Mouse (Mus musculus) embryonic facial prominence, embryonic 14.5 days (tissue): ENCODE measurements around the gene Catsperz. TPM values are rescaled to one million over a fixed set of nuclear protein-coding genes. Genes with fewer than 3 reads are reported as not detected.
A peak's percentile ranks its signal among the peaks of the same experiment; 100 is the strongest.
"Not testable (repeated sequence)": the region's sequence is repeated elsewhere in the genome, so short reads cannot be mapped to it uniquely, and the experiment has no call there.

ENCODE experiments used
- ATAC-seq: fragments of 200-750 bp; cut with Nextera tagmentation; 2 replicates; pipeline ENCODE4 v1.8.0; 2017; ENCODE audit warnings: low read depth, moderate number of reproducible peaks, moderate TSS enrichment
- DNase-seq: peaks from one replicate; pipeline ENCODE4 v3.0.0-alpha.2; 2015; ENCODE audit warnings: low spot score
- H3K27ac ChIP-seq: fragments of 300-500 bp; sonication (generic); replicated peaks from 2 replicates; pipeline ENCODE4 v1.5.1; 2014; ENCODE audit warnings: low read depth, mild to moderate bottlenecking, low read length, moderate library complexity
- H3K27me3 ChIP-seq: fragments of 300-500 bp; sonication (generic); replicated peaks from 2 replicates; pipeline ENCODE4 v1.6.1; 2014; ENCODE audit warnings: low read length; ENCODE audit not compliant: control insufficient read depth, insufficient read depth
- H3K36me3 ChIP-seq: fragments of 300-500 bp; sonication (generic); 2 replicates; pipeline ENCODE4 v1.6.1; 2014; ENCODE audit warnings: low read length, mixed read lengths; ENCODE audit not compliant: control insufficient read depth, insufficient read depth
- H3K4me1 ChIP-seq: fragments of 300-500 bp; sonication (generic); 2 replicates; pipeline ENCODE4 v1.6.1; 2014; ENCODE audit warnings: antibody characterized with exemption, low read length; ENCODE audit not compliant: control insufficient read depth, insufficient read depth
- H3K4me2 ChIP-seq: fragments of 300-500 bp; sonication (generic); 2 replicates; pipeline ENCODE4 v1.6.1; 2014; ENCODE audit warnings: low read depth, mild to moderate bottlenecking, low read length, moderate library complexity, mixed read lengths
- H3K4me3 ChIP-seq: fragments of 300-500 bp; sonication (generic); 2 replicates; pipeline ENCODE4 v1.5.1; 2014; ENCODE audit warnings: low read depth, mild to moderate bottlenecking, low read length
- H3K9ac ChIP-seq: fragments of 300-500 bp; sonication (generic); 2 replicates; pipeline ENCODE4 v1.6.1; 2014; ENCODE audit warnings: low read depth, mild to moderate bottlenecking, low read length, moderate library complexity, mixed read lengths
- H3K9me3 ChIP-seq: fragments of 300-500 bp; sonication (generic); 2 replicates; pipeline ENCODE4 v1.6.1; 2016; ENCODE audit warnings: low read length; ENCODE audit not compliant: control insufficient read depth
- WGBS: fragments of 180-500 bp; shearing (Covaris S2); extraction: QIAGEN DNeasy Blood & Tissue Kit; methylation state at CpG from one replicate; pipeline ENCODE4 v1.1.7; 2014; 5-methylcytosine and 5-hydroxymethylcytosine counted together
- polyA plus RNA-seq: library from polyadenylated mRNA; unstranded; fragments of >200 nt; fragmentation: Nextera tagmentation; extraction: Ambion mirVana; gene quantifications from 2 replicates; pipeline ENCODE4 v1.2.1, GENCODE M21; 2014

The Catsperz gene
- polyA plus RNA-seq, 1 experiment from 2014 or later, result 3.4 TPM

- Histone ChIP-seq H3K9me3 (0 out of 2 replicates have a peak, but pooled peaks cover 3% of the 10 kb centered on the region), H3K4me3 (no peak overlapping the region), H3K36me3 (no peaks in the 10 kb centered on the region), H3K27ac (no peak overlapping the region), H3K4me1 (no peaks in the 10 kb centered on the region), H3K27me3 (no peaks in the 10 kb centered on the region), H3K9ac (no peak overlapping the region), H3K4me2 (no peak overlapping the region)
- WGBS, result 87% methylated on average over 4 of the region's 4 CpGs
- DNase-seq (no peak), ATAC-seq (no peak)
Measured at GRCm38 (mm10) chr19:6899641-6900040, 25.5 kb downstream of the Catsperz start.

GRCm38 (mm10) chr19:6895608-6896305 lies 29.4 kb downstream of the Catsperz start:
- not testable (repeated sequence) for H3K9ac ChIP-seq, H3K27ac ChIP-seq, DNase-seq, H3K9me3 ChIP-seq, H3K4me1 ChIP-seq, H3K4me2 ChIP-seq, ATAC-seq, H3K27me3 ChIP-seq, H3K36me3 ChIP-seq, H3K4me3 ChIP-seq
- WGBS, result 86% methylated on average over 18 of the region's 18 CpGs

DNA sequence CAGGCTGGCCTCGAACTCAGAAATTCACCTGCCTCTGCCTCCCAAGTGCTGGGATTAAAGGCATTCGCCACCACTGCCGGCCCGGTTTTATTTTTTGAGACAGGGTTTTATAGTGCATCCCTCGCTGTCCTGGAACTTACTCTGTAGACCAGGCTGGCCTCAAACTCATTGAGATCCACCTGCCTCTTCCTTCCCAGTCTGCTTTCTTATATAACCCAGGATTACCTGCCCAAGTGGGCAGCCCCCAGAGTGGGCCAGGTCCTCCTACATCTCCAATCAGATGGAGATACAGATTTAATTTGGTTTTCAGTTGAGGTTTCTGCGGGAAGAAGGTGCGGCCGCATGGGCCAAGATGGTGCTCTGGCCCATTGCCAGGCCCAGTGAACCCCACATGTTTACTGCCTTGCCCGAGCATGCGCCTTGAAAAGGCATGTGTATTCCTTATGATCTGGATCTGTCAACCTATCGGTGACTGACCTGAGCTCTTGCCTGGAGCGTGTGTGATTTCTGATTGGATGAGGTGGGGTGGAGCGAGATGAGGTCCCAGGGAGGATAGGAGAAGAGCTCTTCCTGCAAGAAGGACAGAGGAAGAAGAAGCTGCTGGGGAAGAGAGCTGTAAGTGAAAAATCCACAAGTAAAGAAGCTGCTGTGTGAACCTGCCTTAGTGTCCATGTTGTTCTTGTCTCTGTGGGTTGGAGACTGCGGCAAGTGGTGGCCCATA lies 31.3 kb downstream of the Catsperz start:
- DNase-seq, result no peak
- Histone ChIP-seq H3K27ac (no peak overlapping the region), H3K4me2 (no peak overlapping the region), H3K9ac (no peak overlapping the region), H3K27me3 (no peaks in the 10 kb centered on the region), H3K9me3 (0 out of 2 replicates have a peak, but pooled peaks cover 3% of the 10 kb centered on the region), H3K4me1 (no peaks in the 10 kb centered on the region), H3K36me3 (no peaks in the 10 kb centered on the region), H3K4me3 (no peak overlapping the region)
- ATAC-seq, result no peak
- WGBS, result 90% methylated on average over 14 of the region's 14 CpGs

- Histone ChIP-seq H3K27me3 (no peaks in the 10 kb centered on the region), H3K9me3 (0 out of 2 replicates have a peak, but pooled peaks cover 3% of the 10 kb centered on the region), H3K36me3 (no peaks in the 10 kb centered on the region), H3K9ac (no peak overlapping the region), H3K4me1 (no peaks in the 10 kb centered on the region), H3K4me3 (no peak overlapping the region), H3K27ac (no peak overlapping the region), H3K4me2 (no peak overlapping the region)
- WGBS, result 55% methylated on average over 4 of the region's 4 CpGs
- DNase-seq (peak; percentile 26), ATAC-seq (no peak)
Measured at GRCm38 (mm10) chr19:6892512-6892911, 32.7 kb downstream of the Catsperz start.

GRCm38 (mm10) chr19:6877965-6878364 lies 47.2 kb downstream of the Catsperz start:
- no peak overlapping the region for H3K9ac ChIP-seq
- no peak overlapping the region for H3K4me2 ChIP-seq
- H3K9me3 ChIP-seq, result peaks cover 8% of the 10 kb centered on the region; the same call in 1 of the 2 replicates
- H3K36me3 ChIP-seq, result no peaks in the 10 kb centered on the region
- ATAC-seq, result no peak
- no peaks in the 10 kb centered on the region for H3K4me1 ChIP-seq
- H3K27ac ChIP-seq, result no peak overlapping the region
- no peaks in the 10 kb centered on the region for H3K27me3 ChIP-seq
- no peak for DNase-seq
- no peak overlapping the region for H3K4me3 ChIP-seq
- 91% methylated on average over 4 of the region's 4 CpGs for WGBS

DNA sequence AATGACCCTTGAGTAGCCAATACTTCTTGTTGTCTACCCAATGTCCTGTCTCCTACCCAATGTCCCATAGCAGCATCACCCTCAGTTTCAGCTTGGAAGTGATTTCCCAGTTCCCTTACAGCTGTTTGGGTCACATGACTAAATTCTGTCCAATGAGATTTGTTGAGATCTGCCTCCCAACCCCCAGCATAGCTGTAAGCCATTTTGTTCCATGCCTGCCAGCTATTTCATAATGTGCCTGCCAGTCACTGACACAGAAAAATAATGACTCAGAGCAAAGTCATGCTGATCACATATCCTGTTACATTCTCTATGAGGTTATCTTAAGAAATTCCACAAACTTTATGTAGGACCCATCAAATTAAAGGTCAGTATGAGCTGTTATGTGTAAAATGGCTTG lies 48.4 kb downstream of the Catsperz start:
- H3K4me1 ChIP-seq, result no peaks in the 10 kb centered on the region
- H3K27me3 ChIP-seq, result no peaks in the 10 kb centered on the region
- no peak overlapping the region for H3K4me2 ChIP-seq
- peaks cover 8% of the 10 kb centered on the region; the same call in 1 of the 2 replicates for H3K9me3 ChIP-seq
- no peaks in the 10 kb centered on the region for H3K36me3 ChIP-seq
- H3K4me3 ChIP-seq, result no peak overlapping the region
- ATAC-seq (no peak), DNase-seq (no peak)
- no peak overlapping the region for H3K9ac ChIP-seq
- H3K27ac ChIP-seq, result no peak overlapping the region

DNA sequence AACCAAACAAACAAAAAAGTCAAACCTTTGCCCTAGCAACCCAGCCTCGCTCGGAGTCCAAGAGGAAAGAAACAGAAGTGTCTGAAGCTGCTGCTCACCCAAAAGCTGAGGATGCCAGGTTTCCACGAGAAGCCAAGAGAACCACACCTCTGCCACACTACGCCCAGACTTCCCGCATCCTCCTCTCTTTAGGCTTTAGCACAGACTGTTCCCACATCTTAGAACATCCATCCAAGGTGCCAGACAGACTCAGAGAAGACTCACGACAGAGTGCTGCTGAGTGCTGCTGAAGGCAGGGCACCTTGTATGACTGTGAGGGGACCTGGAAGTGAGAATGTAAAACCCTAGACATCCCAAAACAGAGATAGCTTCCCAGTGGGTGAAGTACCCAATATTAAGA lies 49.3 kb downstream of the Catsperz start:
- DNase-seq, result no peak
- Histone ChIP-seq H3K36me3 (no peaks in the 10 kb centered on the region), H3K4me2 (no peak overlapping the region), H3K27ac (no peak overlapping the region), H3K9me3 (peaks cover 8% of the 10 kb centered on the region; the same call in 1 of the 2 replicates), H3K4me3 (no peak overlapping the region), H3K9ac (no peak overlapping the region), H3K4me1 (no peaks in the 10 kb centered on the region), H3K27me3 (no peaks in the 10 kb centered on the region)
- ATAC-seq, result no peak
- 83% methylated on average over 6 of the region's 6 CpGs for WGBS

DNA sequence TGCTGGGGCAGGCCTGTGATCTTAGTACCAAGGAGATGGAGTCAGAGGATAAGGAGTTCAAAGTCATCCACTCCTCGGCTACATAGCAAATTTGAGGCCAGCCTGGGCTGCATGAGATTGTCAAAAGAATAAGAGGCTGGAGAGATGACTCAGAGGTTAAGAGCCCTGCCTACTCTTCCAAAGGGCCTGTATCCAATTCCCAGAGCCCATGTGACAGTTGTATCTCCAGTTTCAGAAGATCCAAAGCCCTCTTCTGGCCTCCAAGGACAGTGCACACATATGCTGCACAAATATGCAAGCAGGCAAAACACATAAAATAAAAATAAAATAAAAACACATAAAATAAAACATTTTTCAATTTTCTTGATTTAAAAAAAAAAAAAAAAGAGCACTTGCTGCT lies 50.9 kb downstream of the Catsperz start:
- Histone ChIP-seq H3K4me2 (no peak overlapping the region), H3K9me3 (no peaks in the 10 kb centered on the region), H3K36me3 (no peaks in the 10 kb centered on the region), H3K4me3 (no peak overlapping the region), H3K9ac (no peak overlapping the region), H3K27ac (no peak overlapping the region), H3K4me1 (0 out of 2 replicates have a peak, but pooled peaks cover 3% of the 10 kb centered on the region), H3K27me3 (no peaks in the 10 kb centered on the region)
- WGBS, result 72% methylated on average over 1 of the region's 1 CpGs
- ATAC-seq, result no peak
- DNase-seq, result no peak
